Mouse (Mus musculus) adrenal gland, adult (tissue): ENCODE results near the gene Kxd1.
A peak's percentile ranks its signal among the peaks of the same experiment; 100 is the strongest.

Experiments
- DNase-seq, 2 experiments: peaks; one replicate each; pipeline ENCODE4 v3.0.0; 2022 to 2023; ENCODE audit warnings: low spot score in 1 of 2; ENCODE audit not compliant: inconsistent age in 2 of 2

Kxd1 gene

DNA sequence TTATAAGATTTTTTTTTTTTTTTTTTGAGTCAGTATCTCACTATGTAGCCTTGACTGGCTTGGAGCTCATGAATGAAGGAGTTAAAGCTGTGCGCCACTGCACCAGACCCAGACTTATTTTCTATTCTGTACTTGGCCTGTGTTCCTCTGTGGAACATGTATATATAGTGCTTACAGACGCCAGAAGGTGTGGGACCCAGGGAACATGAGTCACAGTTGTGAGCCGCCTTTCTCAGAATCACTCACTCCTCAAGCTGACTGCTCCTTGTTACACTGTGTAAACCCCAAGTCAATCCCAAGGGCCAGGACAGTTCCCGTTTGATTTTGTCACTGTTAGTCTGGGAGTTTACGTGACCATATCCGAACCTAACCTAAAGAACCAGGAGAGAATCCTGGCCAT is 8.7 kb downstream of the Kxd1 start:
- no peak for DNase-seq

DNA sequence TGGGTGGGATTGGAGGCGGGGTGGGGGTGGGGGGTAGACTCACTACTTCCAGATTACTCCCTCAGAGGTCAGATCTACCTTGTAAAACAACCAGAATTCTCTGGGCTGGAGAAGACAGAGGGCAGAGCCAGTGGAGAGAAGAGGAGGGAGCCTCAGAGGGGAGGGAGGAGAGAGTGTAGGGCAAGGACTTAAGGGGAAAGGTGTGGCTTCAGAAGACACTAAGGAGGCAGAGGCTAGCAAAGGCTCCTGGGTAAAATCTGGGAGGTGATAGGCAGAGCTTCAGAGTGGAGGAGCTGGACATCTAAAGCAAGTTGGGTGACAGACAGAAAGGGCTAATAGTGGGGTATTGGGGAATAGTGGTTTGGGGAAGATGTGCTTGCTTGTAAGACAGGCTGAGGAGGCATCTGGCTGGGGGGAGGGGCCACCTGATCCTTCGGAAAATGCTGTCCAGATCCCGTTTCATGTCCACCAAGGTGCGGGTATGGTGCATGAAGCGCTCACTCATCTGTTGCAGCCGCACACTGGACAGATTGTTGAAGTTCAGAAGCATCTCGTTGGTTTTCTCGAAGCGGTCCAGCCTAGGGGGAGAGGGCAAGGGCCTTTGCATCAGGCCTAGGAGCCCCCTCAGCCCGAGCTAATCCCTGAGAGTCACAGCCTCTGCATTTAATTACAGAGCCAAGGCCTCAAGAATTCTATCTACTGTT is 9.7 kb downstream of the Kxd1 start:
- DNase-seq: no peak

DNA sequence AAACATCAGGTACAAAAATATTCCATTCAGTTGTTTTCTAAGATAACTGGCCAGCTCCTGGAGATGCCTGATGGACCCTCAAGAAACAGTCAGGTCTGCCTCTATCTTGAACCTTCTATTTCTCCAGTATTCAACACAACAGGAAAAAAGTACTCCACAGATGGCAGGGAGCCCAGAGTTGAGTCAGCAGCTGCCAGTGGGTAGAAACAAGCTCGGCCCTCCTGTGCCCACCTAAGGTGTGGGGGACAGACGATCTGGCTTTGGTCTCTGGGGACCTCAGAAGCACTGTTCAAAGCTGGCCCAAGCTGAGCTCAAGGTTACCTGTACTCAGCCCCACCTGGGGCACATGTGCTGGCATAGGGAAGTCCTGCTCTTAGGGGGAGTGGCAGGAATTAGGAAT is 14.3 kb downstream of the Kxd1 start:
- DNase-seq: peak; percentile 77 to 86

DNA sequence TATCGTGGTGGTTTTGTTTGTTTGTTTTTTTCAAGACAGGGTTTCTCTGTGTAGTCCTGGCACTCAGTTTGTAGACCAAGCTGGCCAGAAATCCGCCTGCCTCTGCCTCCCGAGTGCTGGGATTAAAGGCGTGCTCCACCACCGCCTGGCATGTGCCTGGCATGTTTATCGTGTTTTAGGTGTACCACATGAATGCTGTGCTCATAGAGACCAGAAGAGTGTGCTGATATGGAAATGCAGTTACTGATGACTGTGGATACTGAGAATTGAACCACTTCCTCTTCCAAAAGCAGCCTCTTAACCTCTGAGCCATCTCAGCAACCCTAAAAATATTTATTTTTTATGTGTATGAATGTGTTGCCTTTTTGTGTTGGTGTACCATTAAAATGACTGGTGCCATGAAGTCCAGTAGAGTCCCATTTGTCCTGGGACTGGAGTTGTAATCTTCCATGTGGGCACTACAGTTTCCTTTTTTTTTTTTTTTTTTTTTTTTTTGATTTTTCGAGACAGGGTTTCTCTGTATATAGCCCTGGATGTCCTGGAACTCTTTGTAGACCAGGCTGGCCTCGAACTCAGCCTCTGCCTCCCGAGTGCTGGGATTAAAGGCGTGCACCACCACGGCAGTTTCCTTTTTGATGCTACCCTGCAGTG is 15.4 kb downstream of the Kxd1 start:
- DNase-seq: no peak

DNA sequence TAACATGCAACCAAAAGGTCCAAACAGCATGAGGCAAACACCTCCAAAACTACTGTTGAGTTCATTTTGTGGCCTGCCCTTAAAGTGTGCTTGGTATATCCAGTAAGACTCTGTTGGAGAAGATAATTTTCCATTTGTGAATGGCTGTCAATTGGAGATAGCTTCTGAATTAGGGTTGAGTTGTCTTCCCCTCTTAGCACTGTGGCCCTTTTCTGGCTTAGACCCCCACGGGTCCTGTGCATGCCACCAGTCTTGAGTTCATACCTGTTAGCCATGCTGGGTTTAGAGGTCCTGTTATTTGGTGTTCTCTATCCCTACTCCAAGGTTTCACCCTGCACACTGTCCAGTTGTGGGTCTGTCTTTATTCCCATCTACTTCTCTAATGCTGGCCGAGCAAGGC is 16.0 kb downstream of the Kxd1 start:
- DNase-seq: no peak

DNA sequence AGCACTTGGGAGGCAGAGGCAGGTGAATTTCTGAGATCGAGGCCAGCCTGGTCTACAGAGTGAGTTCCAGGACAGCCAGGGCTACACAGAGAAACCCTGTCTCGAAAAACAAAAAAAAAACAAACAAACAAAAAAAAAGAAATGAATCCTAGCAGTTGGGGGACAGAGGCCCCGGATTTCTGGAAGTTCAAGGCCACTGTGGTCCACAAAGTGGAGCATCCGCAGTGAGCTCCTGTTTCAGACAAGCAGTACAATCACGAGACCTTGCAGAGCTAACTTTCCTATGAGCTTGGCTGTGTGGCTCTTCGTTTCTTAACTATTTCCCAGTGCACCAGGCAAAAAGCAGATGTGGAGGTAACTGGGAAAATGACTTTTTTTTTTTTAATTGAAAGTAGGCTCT is 16.6 kb downstream of the Kxd1 start:
- DNase-seq: peak in 1 of 2 experiments; percentile 52

DNA sequence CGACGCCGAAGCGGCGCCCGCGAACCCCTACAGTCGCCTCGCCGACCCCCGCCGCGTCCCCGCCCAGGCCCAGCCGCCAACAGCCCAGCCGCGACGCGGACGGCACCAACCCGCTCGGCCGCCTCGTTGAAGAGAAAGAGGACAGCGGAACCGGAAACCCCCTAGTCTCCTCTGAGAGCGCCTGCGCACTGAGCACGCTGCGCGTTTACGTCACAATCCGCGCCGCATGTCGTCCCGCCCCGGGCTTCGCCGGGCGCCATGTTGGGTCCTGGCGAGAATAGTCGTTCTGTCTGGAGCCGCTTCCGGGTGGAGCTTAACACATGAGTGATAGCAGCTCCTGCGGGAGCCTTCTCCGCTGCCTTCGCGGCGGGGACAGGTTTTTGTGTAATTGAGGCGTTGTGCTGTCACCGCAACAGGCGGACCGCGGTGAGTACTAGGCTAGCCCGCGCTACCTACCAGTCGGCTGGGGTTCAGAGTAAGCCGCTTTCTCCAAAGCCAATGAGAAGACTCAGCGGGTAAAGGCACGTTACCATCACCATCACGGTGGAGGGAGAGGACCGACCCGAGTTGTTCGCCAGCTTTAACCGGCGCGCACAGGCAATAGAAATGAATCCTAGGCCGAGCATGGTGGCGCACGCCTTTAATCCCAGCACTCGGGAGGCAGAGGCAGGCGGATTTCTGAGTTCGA is 17.4 kb downstream of the Kxd1 start, which contains the start of gene Uba52:
Uba52 (minus strand) TSS at position 574 of the 688 bp plus-strand sequence.
- DNase-seq: peak; percentile 98 to 99

DNA sequence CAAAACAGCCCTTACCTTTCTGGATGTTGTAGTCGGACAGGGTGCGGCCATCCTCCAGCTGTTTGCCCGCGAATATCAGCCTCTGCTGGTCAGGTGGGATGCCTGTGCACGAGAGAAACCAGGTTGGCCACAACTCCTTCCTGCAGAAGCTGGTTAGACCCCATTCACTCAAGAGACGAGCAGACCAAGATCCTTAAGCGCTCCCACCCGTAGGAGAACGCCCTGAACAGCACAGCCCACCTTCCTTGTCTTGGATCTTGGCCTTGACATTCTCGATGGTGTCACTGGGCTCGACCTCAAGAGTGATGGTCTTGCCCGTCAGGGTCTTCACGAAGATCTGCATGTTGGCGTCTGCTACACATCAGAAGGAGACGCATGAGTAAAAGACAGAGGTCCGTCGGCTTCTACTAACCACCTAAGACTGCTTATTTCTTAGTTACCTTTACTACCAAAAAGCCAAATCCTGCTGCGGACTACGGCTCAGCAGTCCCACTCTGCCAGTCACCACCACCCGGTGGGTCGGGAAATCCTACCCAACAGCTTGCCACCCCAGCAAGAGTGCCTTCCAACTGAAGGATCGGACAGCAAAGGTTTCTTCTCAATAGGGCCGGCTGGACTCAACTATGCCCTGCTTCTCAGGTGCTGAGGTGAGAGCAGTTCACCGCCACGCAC is 18.3 kb downstream of the Kxd1 start:
- peak in 1 of 2 experiments; percentile 60 for DNase-seq

DNA sequence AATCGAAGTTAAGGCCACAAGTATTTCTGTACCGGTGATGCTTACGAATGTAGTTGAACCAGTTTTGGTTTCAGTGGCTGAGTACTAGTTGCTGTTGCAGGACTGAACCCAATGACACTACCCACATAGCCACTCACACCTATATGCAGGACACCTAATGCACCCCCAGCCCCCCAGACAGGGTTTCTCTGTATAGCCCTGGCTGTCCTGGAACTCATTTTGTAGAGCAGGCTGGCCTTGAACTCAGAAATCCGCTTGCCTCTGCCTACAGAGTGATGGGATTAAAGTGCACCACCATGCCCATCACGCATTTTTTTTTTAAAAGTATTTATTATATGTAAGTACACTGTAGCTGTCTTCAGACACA is 20.7 kb downstream of the Kxd1 start:
- peak in 1 of 2 experiments; percentile 62 for DNase-seq

DNA sequence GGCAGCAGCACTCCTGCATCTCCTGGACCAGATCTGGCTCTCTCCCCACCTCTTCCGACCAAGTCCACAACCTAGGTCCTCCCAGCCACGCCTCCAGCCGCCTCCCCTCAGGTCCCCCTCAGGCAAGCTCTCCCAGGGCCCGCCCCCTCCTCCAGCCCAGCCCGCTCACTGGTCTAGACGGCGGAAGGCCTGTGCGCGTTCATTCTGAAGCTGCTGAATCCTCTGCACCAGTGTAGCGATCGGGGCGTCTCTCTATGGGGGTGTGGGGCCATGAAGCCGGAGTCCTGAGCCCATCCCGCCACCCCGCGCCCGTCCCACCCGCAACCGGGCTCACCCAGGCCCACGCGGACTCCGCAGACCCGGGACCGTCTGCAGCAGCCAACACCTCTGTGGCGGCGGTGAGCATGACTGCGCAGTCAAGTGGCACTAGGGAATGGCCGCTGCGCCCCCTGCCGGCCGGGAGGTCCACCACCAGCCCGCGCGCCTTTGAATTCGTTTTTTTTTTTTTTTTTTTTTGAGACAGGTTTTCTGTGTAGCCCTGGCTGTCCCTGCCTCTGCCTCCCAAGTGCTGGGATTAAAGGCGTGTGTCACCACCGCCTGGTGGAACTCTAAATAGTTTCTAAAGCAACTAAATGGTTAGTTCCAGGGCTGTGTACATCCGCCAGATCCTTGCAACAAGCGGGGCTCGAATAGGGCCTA is 21.3 kb downstream of the Kxd1 start, which contains the start of gene Rex1bd:
Rex1bd (minus strand) TSS at position 425 of the 699 bp plus-strand sequence.
- DNase-seq: peak; percentile 96 to 99

DNA sequence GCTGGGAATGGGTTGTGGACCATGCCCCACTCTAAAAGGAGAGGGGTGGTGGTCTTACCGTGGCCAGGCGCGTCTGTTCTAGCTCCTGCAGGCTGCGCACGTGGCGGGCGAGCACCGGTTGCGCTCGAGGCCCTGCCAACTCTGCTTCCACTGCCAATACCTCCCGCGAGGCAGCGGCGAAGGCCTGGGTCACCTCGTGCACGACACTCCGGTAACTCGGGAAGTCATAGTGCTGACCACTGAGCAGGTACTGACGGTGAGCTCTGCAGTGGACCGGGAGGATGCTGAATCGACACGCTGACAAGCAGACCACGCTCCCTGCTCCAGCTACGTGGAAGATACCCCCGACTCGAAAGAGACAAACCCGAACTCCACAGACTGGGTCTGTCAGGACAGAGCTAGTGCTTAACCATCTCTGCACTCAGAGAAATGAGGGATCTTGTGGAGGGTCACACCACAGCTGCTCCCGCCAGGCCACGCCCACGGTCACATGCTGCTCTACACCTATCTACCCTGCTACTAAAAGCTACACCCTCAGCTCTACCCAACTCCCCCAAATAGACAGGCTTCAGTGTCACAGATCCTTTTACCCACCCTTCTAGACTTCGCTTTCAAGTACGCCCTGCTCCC is 21.9 kb downstream of the Kxd1 start:
- peak in 1 of 2 experiments; percentile 57 for DNase-seq

DNA sequence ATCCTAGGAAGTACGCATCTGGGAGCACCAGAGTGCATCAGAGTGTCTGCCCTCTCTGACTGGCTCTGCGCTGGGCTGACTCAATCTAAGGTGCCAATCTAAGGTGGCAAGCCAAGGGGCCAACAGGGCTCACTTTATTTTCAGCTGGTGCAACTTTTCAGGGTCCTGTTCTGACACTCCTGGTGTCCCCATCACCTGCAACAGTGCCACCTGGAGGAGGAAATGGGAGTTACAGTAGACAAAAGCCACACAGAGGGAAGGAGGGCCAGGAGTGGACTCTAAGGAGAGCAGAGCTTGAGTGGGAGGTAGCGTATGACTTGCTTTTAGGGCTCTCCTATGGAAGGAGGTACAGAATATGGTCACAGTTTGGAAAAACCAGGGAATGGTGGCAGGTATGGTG is 22.9 kb downstream of the Kxd1 start:
- peak; percentile 74 to 93 for DNase-seq

DNA sequence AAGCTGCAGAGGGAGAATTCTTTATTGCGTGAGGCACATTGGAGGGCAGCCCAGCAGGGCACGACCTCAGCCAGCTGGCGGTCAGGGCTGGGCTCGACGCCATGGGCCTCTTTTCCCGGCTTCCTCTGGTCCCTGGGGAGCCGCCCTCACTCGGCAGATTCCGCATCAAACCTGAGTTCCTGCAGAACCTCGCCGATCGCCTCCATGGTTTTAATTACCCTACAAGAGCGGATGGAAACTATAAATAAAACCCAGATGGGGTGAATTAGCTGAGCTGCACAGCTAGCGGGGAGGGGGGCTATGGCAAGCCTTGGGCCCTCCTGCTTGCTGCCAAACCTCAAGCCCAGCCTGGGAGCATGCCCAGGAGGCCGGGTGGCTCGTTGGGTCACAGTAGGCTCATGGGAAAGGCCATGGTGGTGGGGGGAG is 23.5 kb downstream of the Kxd1 start:
- peak in 1 of 2 experiments; percentile 81 for DNase-seq

DNA sequence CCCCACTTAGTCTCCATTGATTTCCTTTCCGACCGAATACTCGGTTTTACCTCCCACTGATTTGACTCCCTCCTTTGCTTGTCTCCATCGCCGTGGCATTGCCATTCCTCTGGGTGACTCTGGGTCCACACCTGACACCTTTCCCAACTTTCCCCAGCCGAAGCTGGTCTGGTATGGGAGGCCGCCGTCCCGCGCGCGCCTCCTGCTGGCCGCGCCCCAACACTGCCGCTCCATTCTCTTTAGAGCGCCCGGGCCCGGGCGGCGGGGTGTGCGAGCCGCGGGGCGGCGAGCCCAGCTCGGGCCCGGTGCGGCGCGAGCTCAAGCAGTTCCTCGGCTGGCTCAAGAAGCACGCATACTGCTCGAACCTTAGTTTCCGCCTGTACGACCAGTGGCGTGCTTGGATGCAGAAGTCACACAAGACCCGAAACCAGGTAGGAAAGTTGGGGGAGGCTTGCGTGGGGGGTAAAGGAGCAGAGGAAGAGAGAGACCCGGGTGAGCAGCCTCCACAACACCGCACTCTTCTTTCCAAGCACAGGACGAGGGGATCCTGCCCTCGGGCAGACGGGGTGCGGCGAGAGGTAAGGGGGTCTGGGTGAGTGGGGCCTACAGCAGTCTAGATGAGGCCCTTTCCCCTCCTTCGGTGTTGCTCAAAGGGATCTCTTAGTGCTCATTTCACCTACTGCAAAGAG is 24.6 kb downstream of the Kxd1 start:
- DNase-seq: peak; percentile 58 to 86

DNA sequence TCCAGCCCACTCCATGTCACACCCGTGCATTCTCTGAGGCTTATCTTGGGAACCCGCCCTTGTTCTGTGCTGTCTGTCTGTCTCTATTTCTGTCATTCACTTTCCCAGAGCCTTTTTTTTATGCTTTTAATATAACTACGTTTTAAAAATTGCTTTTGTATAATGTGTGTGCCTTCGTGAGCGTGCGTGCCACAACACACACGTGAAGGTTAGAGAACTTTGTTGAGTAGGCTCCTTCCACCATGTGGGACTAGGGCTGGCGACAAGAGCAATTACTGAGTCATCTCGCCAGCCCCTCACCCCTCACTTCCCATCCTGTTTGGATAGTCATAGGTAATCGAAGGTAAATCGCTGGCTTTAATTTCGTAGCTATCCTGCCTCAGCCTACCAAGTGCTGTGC is 25.2 kb downstream of the Kxd1 start:
- no peak for DNase-seq

DNA sequence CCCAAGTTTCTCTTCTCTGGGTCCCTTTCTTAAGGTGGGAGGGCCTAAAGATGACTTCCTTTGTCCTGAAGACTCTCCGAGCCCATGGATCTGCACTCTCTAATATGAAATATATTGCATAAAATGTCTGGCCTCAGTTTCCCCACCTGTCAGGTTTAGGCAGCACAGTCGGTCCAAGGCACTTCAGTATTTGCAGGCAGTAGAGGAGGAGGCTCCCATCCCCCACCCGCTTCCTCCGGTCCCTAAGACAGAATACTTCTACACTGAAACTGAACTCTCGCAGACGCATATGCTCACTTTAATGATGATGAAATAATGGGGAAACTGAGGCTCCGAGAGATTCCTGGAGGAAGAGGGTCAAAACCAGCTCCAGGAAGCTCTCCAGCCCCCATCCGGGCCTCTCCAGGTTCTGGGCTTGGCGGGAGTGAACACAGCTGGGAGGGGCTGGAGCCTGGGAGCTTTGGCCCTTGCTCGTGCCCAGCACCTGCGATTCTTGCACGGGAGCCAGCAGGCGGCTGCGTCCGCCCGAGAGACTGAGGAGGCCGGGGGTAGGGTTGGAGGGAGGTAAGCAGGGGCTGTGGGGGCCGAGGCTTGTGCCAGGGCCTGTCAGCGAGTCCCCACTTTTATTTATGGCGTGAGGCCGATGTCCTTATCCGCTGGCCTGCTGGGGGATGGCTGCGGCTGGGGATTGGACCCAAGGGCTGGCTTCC is 25.8 kb downstream of the Kxd1 start:
- DNase-seq: no peak

DNA sequence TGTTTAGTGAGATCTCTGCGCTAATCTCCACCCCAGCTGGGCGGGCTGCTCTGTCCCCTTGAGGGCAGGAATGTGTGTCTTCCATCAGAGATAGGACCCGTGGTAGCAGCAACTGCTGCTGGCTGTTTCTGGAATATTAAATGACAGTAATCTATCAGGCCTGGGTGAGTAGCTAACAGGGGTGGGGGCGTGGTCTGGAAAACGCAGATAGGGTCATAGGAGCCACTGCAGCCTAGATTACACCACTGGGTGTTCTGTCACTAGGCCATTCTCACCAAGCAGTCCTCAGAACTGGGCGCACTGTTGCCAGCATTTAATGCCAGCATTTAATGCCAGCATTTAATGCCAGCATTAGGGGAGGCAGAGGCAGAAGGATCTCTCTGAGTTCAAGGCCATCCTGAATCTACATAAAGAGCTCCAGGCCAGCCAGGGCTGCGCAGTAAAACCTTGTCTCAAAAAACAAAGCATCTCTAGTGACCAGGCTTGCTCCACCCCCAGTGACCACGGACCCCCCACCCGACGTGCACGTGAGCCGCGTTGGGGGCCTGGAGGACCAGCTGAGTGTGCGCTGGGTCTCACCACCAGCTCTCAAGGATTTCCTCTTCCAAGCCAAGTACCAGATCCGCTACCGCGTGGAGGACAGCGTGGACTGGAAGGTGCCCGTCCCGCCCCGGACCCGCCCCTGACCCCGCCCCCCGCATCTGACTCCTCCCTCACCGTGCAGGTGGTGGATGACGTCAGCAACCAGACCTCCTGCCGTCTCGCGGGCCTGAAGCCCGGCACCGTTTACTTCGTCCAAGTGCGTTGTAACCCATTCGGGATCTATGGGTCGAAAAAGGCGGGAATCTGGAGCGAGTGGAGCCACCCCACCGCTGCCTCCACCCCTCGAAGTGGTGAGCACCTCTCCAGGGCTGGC is 27.1 kb downstream of the Kxd1 start:
- DNase-seq: no peak

DNA sequence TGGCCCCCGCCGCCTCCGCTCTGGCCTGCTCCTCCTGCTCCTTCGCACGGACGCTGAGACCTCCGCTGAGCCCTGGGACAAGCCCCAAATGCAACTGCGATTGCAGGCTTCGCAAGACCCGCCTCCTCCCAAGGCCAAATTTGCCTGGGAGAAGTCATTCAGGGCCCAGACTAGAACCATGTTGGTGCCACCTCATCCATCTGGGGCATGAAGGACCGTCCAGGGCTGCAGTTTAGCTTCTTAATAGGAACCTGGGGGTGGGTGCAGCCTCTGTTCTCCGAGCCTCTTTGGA is 32.0 kb downstream of the Kxd1 start:
- DNase-seq: peak in 1 of 2 experiments; percentile 59
